Mouse (Mus musculus) kidney, adult 8-10 months (tissue): ENCODE measurements around the gene Timeless.
"Not testable (repeated sequence)": the region's sequence is repeated elsewhere in the genome, so short reads cannot be mapped to it uniquely, and the experiment has no call there.

Experiments used
- DNase-seq, 2 experiments: peaks; one replicate each; pipeline ENCODE4 v3.0.0; 2022

The Timeless gene

DNA sequence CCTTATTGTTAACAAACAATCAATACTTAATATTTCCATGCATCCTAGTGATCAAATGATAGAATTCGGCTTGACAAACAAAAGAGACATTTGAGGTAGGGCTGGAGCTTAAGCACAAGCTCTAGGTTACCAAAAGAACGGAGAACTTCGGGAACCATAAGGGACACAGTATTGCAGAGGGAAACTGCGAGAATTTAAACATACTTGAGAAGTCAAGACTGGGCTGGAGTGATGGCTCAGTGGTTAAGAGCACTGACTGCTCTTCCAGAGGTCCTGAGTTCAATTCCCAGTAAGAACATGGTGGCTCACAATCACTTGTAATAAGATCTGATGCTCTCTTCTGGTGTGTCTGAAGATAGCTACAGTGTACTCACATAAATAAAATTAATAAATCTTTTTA lies 17.8 kb upstream of the Timeless start:
- not testable (repeated sequence) for DNase-seq

DNA sequence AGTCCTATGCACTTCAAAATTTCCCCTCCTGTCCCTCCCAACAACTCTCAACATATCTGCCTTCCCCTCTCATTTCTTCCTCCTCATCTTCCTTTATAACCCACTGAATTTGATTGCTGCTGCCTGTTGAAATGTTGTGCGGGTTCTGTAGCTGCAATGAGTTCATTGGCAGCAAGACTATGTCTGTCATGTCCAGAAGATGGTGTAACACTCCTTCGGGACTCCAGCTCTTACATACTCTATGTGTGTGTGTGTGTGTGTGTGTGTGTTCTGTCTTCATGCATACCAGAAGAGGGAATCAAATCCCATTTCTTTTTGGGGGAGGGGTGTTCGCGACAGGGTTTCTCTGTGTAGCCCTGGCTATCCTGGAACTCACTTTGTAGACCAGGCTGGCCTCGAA lies 16.9 kb upstream of the Timeless start:
- no peak for DNase-seq

- DNase-seq: no peak
Measured at GRCm38 (mm10) chr10:128218387-128219117, 13.3 kb upstream of the Timeless start.

DNA sequence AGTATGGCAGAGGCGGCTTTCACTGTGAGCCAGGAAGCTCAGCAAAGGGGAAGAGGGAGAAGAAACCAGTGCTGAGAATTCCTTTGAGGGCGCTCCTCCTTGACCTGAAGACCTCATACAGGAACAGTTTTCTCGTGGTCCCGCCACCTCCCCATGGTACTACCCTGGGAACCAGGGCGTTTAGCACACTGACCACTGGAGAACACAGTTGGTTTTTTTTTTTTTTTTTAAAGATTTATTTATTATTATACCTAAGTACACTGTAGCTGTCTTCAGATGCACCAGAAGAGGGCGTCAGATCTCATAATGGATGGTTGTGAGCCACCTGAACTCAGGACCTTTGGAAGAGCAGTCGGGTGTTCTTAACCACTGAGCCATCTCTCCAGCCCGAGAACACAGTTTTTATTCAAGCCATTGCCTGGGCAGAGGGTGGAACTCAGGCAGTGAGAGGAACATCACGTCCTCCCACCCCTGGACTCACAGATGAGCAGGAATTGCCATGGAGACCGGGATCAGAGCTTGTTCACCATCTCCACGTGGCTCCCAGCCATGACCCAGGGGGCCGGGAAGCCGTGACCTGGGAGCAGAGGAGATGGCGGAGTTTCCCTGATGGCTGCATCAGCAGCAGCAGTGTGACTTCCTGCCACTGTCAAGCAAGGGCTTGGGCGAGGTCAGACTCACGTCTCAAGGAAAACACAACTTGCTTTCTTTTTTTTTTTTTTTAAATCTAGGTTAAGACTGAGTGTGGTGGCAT lies 10.2 kb upstream of the Timeless start:
- DNase-seq: no peak

DNA sequence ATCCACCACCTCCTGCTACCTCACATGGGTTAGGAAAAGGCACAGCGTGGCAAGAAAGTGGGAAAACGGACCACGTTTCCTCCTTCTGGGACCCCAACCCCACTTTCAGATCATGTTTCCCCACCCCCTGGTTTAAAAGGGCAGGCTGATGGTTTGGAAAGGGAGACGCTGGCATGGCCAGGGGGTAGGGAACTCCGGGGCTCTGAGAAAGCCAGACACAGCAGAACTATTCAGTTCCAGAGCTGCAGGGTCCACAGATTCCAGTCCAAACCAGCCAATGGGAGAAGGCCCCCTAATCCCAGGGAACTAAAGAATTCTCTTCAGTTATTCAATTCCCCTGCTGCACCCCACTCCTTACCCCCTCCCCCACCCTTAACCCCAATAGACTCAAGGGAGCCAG lies 6.8 kb upstream of the Timeless start:
- DNase-seq: no peak

DNA sequence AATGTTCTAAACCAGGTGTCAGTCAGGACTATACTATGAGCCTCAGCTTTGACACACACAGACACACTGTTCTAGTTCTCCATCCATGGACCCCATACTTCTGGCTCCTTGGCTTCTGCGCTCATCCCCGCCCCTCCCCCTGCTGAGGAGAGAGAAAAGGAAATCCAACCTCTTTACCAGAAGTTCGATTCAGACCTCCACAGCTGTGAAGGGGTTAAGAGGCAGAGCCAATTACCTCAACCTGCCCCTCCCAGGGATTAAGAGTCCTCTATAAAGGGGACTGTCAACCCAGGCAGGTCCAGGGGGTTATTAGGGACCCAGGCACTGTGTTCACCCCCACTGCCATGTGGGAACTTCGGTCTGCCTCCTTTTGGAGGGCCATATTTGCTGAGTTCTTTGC lies 6.3 kb upstream of the Timeless start, which contains the start of gene Mip:
Gene Mip (plus strand): TSS at position 301 of the 400 bp plus-strand sequence.
- DNase-seq: no peak

DNA sequence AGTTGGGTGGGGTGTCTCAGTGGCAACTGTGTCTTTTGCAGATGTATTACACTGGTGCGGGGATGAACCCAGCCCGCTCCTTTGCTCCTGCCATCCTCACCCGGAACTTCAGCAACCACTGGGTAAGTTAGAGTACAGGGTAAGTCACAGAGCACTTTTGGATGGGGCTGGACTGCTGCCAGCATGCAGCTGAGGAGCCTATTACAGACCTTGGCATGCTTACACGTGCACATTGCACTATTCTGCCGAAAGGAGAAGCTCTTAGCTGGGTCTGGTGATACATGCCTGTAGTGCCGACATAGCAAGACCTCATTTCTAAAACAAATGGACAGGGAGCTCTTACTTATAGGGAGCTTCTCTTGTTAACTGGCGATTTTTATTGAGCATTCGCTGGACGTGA lies 4.3 kb upstream of the Timeless start:
- no peak for DNase-seq

GRCm38 (mm10) chr10:128228009-128228408 lies 3.9 kb upstream of the Timeless start:
- no peak for DNase-seq

GRCm38 (mm10) chr10:128230582-128230981 lies 1.3 kb upstream of the Timeless start:
- no peak for DNase-seq

DNA sequence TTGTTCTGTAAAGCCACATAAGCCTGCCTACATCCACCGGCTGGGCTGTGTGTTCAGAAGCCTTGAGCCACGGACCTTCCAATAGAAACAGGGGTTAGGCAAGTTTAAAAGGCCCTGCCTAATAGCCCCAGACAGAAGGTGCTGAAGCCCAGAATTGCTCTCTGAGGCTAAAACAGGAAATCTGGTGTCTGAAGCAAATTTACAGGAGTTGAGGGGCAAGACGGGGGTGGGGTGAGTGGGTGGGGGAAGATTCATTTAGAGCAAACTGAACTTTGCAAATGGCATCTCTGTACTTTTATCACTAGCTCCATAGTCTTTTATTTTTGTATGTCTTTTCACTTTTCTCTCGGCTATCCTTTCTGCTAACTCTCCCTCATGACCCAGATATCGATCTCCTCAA lies 719 bp upstream of the Timeless start:
- DNase-seq: no peak

DNA sequence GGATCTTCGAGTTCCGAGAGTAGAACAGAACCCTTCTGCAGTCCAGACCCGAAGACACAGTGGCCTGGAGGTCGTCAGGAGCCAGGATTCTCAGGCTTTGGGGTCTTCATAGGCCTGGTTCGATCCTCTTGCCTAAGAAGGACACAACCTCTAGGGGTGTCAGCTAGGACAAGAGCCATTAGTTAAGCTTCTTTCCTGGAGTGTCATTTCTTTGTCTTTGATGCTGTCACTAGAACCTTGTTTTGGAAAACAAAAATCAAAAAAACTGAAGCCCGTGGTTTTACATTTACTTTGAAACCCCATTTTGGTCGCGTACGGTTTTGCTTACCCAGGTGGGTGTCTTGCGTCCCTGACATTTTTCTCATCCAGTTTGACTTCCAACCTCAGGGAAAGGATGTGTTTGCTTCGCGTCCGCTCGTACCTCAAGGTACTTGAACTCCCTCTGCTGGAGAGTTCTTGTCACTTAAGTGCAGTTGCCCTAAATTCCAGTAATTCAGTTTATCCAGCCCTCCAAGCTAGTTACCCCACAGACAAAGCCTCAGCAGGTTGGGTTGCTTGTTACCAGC lies 638 bp downstream of the Timeless start:
- DNase-seq: peak; percentile 62 to 72

GRCm38 (mm10) chr10:128236321-128236720 lies 4.5 kb downstream of the Timeless start:
- no peak for DNase-seq

DNA sequence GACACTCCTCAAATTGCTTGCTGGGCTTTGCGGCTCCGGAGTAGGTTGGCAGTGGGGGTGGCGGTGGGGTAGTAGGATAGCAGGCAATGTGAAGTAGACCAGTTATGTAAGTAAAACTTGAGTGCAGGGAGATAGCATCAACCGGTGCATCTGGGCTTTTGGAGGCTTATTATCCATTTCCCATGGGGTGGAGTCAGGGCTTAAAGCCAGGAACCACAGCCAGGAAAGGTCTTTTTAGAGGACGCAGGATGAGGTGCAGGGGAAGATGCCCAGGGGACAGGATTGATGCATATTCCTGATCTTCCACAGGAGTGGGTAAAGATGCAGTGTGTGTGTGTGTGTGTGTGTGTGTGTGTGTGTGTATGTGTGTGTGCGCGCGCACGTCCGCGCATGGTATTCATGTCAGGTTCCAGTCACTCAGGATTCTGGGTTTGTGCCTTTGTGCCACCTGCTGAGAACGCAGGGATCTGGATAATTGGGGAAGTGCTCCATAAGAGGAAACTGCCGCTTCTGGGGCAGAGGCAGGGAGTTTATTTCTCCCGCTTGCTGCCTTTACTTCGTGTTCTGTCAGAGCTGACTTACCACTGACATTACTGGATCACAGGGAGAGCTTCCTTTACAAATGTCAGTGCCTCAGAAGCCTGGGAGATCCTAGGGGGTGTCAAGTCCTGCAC lies 6.1 kb downstream of the Timeless start:
- DNase-seq: peak; percentile 9 to 15

GRCm38 (mm10) chr10:128239140-128239539 lies 7.3 kb downstream of the Timeless start:
- DNase-seq: no peak

GRCm38 (mm10) chr10:128240131-128240530 lies 8.3 kb downstream of the Timeless start:
- no peak for DNase-seq

DNA sequence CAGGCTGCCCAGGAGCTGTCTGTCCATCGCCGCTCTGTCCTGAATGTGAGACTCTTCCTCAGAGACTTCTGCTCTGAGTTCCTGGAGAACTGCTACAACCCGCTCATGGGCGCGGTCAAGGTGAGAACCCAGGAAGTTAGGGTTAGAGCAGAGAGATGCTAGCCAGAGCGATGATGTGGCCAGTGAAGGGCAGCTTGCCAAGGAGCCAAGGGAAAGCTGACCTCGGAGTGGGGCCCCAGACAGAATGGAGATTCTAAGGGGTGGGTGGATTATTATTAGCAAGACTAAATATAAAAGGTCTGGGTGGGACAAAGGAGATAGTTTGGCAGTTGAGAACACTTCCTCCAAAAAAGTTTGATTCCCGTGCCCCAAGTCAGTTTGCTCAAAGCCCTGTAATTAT lies 11.4 kb downstream of the Timeless start:
- DNase-seq: no peak

DNA sequence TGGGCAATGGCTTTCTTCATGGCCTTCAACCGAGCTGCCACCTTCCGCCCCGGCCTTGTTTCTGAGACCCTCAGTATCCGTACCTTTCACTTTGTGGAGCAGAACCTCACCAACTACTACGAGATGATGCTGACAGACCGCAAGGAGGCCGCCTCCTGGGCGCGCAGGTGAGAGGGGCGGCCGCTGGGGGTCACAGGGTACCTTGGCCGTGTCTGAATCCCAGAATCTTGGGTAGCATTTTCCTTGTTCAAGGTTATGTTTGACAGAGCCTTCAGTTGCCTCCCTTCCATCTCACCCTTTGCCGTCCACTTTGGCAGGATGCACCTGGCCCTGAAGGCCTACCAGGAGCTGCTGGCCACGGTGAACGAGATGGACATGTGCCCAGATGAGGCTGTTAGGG lies 12.3 kb downstream of the Timeless start:
- DNase-seq: no peak

DNA sequence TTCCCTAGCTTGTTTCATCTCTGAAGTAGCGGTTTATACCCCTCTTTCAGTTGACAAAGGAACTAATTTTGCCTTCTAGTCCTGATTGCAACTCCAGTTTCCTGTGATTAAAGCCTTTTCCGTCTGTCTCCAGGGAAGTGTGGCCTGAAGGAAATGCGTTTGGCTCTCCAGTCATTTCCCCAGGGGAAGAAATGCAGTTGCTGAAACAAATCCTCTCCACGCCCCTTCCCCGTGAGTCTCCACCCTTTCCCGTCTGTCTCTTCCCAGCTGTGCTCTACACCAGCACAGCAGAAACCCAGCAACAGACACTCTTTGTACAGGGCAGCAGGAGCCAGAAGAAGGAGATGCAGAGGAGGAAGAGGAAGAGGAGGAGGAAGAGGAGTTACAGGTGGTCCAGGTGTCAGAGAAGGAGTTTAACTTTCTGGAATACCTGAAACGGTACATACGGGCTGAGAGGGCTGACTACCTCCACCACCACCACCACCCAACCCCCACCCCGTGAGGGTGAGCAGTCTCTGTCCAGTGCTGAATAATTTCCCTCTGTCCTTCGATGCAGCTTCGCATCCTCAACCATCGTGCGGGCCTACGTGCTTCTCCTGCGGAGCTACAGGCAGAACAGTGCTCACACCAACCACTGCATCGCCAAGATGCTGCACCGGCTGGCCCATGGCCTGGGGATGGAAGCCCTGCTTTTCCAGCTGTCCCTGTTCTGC lies 15.3 kb downstream of the Timeless start:
- peak; percentile 46 to 53 for DNase-seq

DNA sequence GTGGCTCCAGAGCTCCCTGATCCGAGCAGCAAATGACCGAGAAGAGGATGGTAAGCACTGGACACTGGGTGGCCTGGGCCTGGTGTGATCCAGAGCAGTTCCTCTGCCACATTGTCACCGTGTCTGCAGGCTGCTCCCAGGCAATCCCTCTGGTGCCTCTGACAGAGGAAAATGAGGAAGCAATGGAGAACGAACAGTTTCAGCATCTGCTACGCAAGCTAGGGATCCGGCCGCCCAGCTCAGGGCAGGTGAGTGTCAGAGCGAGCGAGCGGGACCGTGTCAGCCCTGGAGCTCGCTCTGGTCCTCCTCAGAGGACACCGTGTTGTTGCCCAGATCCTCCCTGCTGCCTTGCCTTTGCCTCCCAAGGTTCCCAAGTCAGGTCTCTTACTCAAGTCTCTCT lies 18.7 kb downstream of the Timeless start:
- no peak for DNase-seq

- DNase-seq: no peak
Measured at GRCm38 (mm10) chr10:128253677-128254255, 21.9 kb downstream of the Timeless start, which contains the start of gene Apon. Gene Apon (plus strand): TSS chr10:128254096.

DNA sequence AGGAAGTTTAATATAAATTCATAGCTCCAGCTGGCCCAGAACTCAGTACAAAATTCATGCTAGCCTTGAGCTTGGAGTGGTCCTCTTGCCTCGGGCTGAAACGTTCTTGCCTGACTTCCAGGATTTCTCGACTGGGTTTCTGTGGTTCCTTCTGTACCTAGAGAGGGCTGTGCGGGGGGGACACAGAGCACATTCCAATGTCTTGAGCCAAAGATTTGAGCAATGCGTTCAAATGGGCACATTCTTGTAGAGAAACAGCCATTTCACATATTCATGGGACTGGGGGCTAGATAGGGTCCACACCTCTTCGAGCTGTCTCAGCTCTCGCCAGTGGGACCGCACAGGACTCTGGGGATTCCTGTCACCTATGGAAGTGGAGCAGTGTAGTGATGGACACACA lies 24.1 kb downstream of the Timeless start:
- DNase-seq: no peak

DNA sequence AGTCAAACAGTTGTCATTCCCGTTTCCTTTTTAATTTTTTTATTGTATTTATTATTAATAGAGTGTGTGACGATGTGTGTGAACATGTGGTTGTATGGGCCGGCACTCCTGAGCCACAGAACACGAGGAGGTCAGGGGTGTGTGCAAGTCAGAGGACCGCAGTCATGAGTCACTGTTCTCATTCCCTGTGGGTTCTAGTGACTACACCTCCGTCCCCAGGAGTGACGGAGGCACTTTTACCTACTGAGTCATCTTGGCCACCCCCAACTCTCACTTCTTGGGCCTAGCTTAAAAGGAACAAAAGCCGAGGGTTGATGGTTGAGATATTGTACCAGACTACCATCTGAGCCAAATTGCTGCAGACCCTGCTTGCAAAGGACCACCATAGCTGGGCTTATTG lies 24.5 kb downstream of the Timeless start:
- DNase-seq: no peak
